Mouse (Mus musculus) midbrain, embryonic 11.5 days (tissue): ENCODE measurements around the gene Plekha8. TPM values are rescaled to one million over a fixed set of nuclear protein-coding genes. Genes with fewer than 3 reads are reported as not detected.

Experiments used
- ATAC-seq: fragments of 200-750 bp; cut with Nextera tagmentation; 2 replicates; pipeline ENCODE4 v1.8.0; 2017; ENCODE audit warnings: moderate TSS enrichment, moderate library complexity; ENCODE audit not compliant: low FRiP score
- DNase-seq: peaks from one replicate; pipeline ENCODE4 v3.0.0; 2015; ENCODE audit warnings: low spot score; ENCODE audit errors: missing footprints
- H3K27ac ChIP-seq: fragments of 300-500 bp; sonication (generic); 2 replicates; pipeline ENCODE4 v1.5.1; 2014; ENCODE audit warnings: low read depth, low read length
- H3K27me3 ChIP-seq: fragments of 300-500 bp; sonication (generic); 2 replicates; pipeline ENCODE4 v1.6.1; 2014; ENCODE audit warnings: mild to moderate bottlenecking, low read length, moderate library complexity, mixed read lengths; ENCODE audit not compliant: control insufficient read depth, insufficient read depth
- H3K36me3 ChIP-seq: fragments of 300-500 bp; sonication (generic); 2 replicates; pipeline ENCODE4 v1.6.1; 2014; ENCODE audit warnings: mild to moderate bottlenecking, low read length, moderate library complexity, mixed read lengths; ENCODE audit not compliant: control insufficient read depth, insufficient read depth
- H3K4me1 ChIP-seq: fragments of 300-500 bp; sonication (generic); 2 replicates; pipeline ENCODE4 v1.6.1; 2014; ENCODE audit warnings: low read length; ENCODE audit not compliant: control insufficient read depth, insufficient read depth
- H3K4me2 ChIP-seq: fragments of 300-500 bp; sonication (generic); 2 replicates; pipeline ENCODE4 v1.6.1; 2014; ENCODE audit warnings: mild to moderate bottlenecking, moderate library complexity
- H3K4me3 ChIP-seq: fragments of 300-500 bp; sonication (generic); 2 replicates; pipeline ENCODE4 v1.5.1; 2014; ENCODE audit warnings: low read depth, low read length
- H3K9ac ChIP-seq: fragments of 300-500 bp; sonication (generic); 2 replicates; pipeline ENCODE4 v1.6.1; 2014; ENCODE audit warnings: low read length
- H3K9me3 ChIP-seq: fragments of 300-500 bp; sonication (generic); 2 replicates; pipeline ENCODE4 v1.6.1; 2016; ENCODE audit warnings: low read length; ENCODE audit not compliant: control insufficient read depth
- WGBS: fragments of 180-500 bp; shearing (Covaris S2); extraction: QIAGEN DNeasy Blood & Tissue Kit; methylation state at CpG from one replicate; pipeline ENCODE4 v1.1.7; 2014; 5-methylcytosine and 5-hydroxymethylcytosine counted together
- polyA plus RNA-seq: library from polyadenylated mRNA; unstranded; fragments of >200 nt; fragmentation: Nextera tagmentation; extraction: Ambion mirVana; gene quantifications from 2 replicates; pipeline ENCODE4 v1.2.1, GENCODE M21; 2014

Plekha8 gene
- polyA plus RNA-seq, 1 experiment from 2014 or later, result 21.0 TPM

GRCm38 (mm10) chr6:54557671-54558070 is 37.2 kb upstream of the Plekha8 start:
- no peak overlapping the region for H3K4me2 ChIP-seq
- peaks cover 33% of the 10 kb centered on the region for H3K4me1 ChIP-seq
- H3K9me3 ChIP-seq, result no peaks in the 10 kb centered on the region
- no peak overlapping the region for H3K9ac ChIP-seq
- WGBS, result 92% methylated on average over 7 of the region's 7 CpGs
- no peak for ATAC-seq
- no peak for DNase-seq
- H3K27ac ChIP-seq, result no peak overlapping the region
- no peaks in the 10 kb centered on the region for H3K27me3 ChIP-seq
- H3K36me3 ChIP-seq, result no peaks in the 10 kb centered on the region
- H3K4me3 ChIP-seq, result no peak overlapping the region

- DNase-seq, result no peak
- Histone ChIP-seq H3K27ac (no peak overlapping the region), H3K4me1 (peaks cover 28% of the 10 kb centered on the region), H3K9me3 (no peaks in the 10 kb centered on the region), H3K9ac (no peak overlapping the region), H3K36me3 (no peaks in the 10 kb centered on the region), H3K4me2 (no peak overlapping the region), H3K4me3 (no peak overlapping the region), H3K27me3 (no peaks in the 10 kb centered on the region)
- WGBS, result 72% methylated on average over 7 of the region's 7 CpGs
- ATAC-seq, result no peak
Observed at GRCm38 (mm10) chr6:54558466-54558865, 36.4 kb upstream of the Plekha8 start.

- Histone ChIP-seq H3K27ac (no peak overlapping the region), H3K36me3 (no peaks in the 10 kb centered on the region), H3K9ac (no peak overlapping the region), H3K4me1 (peaks cover 22% of the 10 kb centered on the region), H3K4me3 (no peak overlapping the region), H3K27me3 (no peaks in the 10 kb centered on the region), H3K9me3 (no peaks in the 10 kb centered on the region), H3K4me2 (no peak overlapping the region)
- 74% methylated on average over 17 of the region's 17 CpGs for WGBS
- DNase-seq, result peak; percentile 82
- no peak for ATAC-seq
Observed at GRCm38 (mm10) chr6:54562018-54562809, 32.7 kb upstream of the Plekha8 start.

- peak overlapping the region; percentile 83; the same call in 1 of the 2 replicates for H3K4me2 ChIP-seq
Observed at GRCm38 (mm10) chr6:54563561-54563960, 31.4 kb upstream of the Plekha8 start.

GRCm38 (mm10) chr6:54564506-54564991 is 30.4 kb upstream of the Plekha8 start:
- 50% methylated on average over 9 of the region's 9 CpGs for WGBS
- no peaks in the 10 kb centered on the region for H3K36me3 ChIP-seq
- H3K9me3 ChIP-seq, result no peaks in the 10 kb centered on the region
- peak overlapping the region; percentile 83 for H3K4me2 ChIP-seq
- peaks cover 24% of the 10 kb centered on the region for H3K4me1 ChIP-seq
- DNase-seq (no peak), ATAC-seq (peak; percentile 25; the same call in 1 of the 2 replicates)
- H3K27ac ChIP-seq, result peak overlapping the region; percentile 65
- no peaks in the 10 kb centered on the region for H3K27me3 ChIP-seq
- H3K9ac ChIP-seq, result peak overlapping the region; percentile 53
- H3K4me3 ChIP-seq, result peak overlapping the region; percentile 64

More at GRCm38 (mm10) chr6:54563561-54563960, 31.4 kb upstream of the Plekha8 start:
- H3K27me3 ChIP-seq, result no peaks in the 10 kb centered on the region
- peaks cover 22% of the 10 kb centered on the region for H3K4me1 ChIP-seq
- H3K9me3 ChIP-seq, result no peaks in the 10 kb centered on the region
- no peak for DNase-seq
- no peak for ATAC-seq
- no peak overlapping the region for H3K4me3 ChIP-seq
- WGBS, result 92% methylated on average over 4 of the region's 4 CpGs
- H3K27ac ChIP-seq, result no peak overlapping the region
- no peak overlapping the region for H3K9ac ChIP-seq
- no peaks in the 10 kb centered on the region for H3K36me3 ChIP-seq

GRCm38 (mm10) chr6:54565012-54565411 is 29.9 kb upstream of the Plekha8 start:
- Histone ChIP-seq H3K4me3 (peak overlapping the region; percentile 64), H3K4me1 (peaks cover 27% of the 10 kb centered on the region), H3K9me3 (no peaks in the 10 kb centered on the region), H3K36me3 (no peaks in the 10 kb centered on the region), H3K4me2 (peak overlapping the region; percentile 83), H3K27me3 (no peaks in the 10 kb centered on the region), H3K9ac (peak overlapping the region; percentile 87), H3K27ac (peak overlapping the region; percentile 65)
- WGBS, result 13% methylated on average over 3 of the region's 3 CpGs
- peak; percentile 73 for ATAC-seq
- DNase-seq, result peak; percentile 95

- Histone ChIP-seq H3K27me3 (no peaks in the 10 kb centered on the region), H3K4me1 (peaks cover 27% of the 10 kb centered on the region), H3K36me3 (no peaks in the 10 kb centered on the region), H3K4me2 (peak within 1 kb of the TSS; percentile 83), H3K9ac (peak within 1 kb of the TSS; percentile 87), H3K27ac (peak within 1 kb of the TSS; percentile 92), H3K9me3 (no peaks in the 10 kb centered on the region), H3K4me3 (peak within 1 kb of the TSS; percentile 64)
- under 1% methylated on average over 59 of the region's 60 CpGs for WGBS
- DNase-seq (peak; percentile 97), ATAC-seq (peak; percentile 88)
Observed at GRCm38 (mm10) chr6:54565665-54566545, 29.0 kb upstream of the Plekha8 start, which contains the start of gene Scrn1. TSS of gene Scrn1 (minus strand) at chr6:54566489.

GRCm38 (mm10) chr6:54566546-54566919 is 28.4 kb upstream of the Plekha8 start:
- Histone ChIP-seq H3K27ac (peak overlapping the region; percentile 92), H3K9me3 (no peaks in the 10 kb centered on the region), H3K4me2 (peak overlapping the region; percentile 83), H3K36me3 (no peaks in the 10 kb centered on the region), H3K27me3 (no peaks in the 10 kb centered on the region), H3K4me1 (peaks cover 27% of the 10 kb centered on the region), H3K9ac (peak overlapping the region; percentile 87), H3K4me3 (peak overlapping the region; percentile 64)
- no peak for ATAC-seq
- no peak for DNase-seq
- 12% methylated on average over 6 of the region's 6 CpGs for WGBS
